Mouse (Mus musculus) embryonic stem cell, embryonic (primary cell): ENCODE measurements around the gene Orai1.

ENCODE experiments used
- CTCF ChIA-PET, 4 experiments: fragments of 300-600 bp in 2 of 4; fragments of 350-600 bp in 2 of 4; sonication (Branson Sonifier 250); formaldehyde crosslinking; loops; one replicate each; lab custom pipeline; 2022; ENCODE audit warnings: inconsistent platforms in 2 of 4; lab: Charles Lee
- POLR2A ChIA-PET, 4 experiments: fragments of 300-600 bp in 2 of 4; fragments of 350-600 bp in 2 of 4; sonication (Branson Sonifier 250); formaldehyde crosslinking; loops; one replicate each; lab custom pipeline; 2022; ENCODE audit warnings: antibody characterized with exemption in 4 of 4, inconsistent platforms in 1 of 4; lab: Charles Lee

Gene Orai1

DNA sequence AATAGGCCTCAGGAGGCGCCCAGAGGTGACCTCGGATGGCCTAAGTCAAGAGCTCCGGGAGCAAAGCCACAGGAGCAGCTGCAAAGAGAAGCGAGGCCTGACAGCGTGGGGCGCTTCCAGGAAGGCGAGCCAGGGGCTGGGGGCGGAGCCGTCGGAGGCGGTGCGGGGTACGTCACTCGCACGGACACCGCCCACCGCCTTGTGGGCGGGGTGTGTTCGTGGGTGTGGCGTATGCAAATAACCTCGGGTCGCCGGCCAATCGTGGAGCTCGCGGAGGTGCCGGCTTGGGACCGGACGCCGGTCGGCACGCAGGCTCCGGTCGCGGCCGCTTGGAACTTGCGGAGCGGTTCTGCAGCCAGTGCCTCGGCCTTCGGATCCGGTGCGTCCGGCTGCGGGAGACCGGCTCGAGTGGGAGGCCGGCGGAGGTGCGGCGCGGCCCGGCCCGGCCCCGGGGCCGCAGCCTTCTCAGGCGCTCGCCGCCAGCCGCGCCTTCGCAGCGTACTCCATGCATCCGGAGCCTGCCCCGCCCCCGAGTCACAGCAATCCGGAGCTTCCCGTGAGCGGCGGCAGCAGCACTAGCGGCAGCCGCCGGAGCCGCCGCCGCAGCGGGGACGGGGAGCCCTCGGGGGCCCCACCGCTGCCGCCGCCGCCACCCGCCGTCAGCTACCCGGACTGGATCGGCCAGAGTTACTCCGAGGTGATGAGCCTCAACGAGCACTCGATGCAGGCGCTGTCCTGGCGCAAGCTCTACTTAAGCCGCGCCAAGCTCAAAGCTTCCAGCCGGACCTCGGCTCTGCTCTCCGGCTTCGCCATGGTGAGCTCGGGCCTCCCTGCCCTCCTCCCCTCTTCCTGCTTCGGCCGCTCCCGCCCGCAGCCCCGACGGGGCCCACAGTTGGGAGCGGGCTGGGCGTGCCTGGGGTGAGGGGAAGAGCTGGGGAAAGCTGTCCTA is at the start of gene Orai1:
Gene Orai1 (plus strand): TSS at position 322 of the 949 bp plus-strand sequence.
- ChIA-PET CTCF (interaction anchor here (0.5 to 3.4 kb wide), 62 partner anchors 9 to 955 kb away, joined by 3 to 28 read pairs (median 4); partner anchors contain the start of genes Kdm2b (in 1 of the 4), Morn3 (in 1 of the 4) and Rhof (in 1 of the 4)), POLR2A (interaction anchor here (0.5 to 6.3 kb wide), 108 partner anchors 9 to 1696 kb away, joined by 3 to 71 read pairs (median 4); partner anchors contain the start of genes Kdm2b (in 2 of the 4), Anapc5 (in 1 of the 4), Kntc1 (in 1 of the 4) and Rhof (in 1 of the 4))

DNA sequence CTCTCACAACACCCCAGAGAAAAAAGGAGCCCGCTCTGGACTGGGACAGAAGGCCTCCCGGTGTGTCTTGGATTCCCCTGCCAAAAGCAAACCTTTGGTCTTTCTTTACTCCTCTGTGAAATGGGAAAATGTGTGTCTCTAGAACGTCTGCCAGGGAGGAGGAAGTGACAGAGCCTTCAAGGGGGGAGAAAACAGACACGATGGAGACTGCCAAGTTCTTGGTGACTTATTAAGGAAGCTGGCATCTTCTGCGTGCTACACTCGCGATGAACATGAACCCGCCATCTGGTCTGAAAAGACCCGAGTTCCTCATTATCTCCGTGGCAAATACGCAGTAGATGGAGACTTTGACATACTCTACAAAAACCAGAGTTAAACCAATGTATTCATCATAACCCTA is 49.4 kb upstream of the Orai1 start:
- ChIA-PET POLR2A (interaction anchor here in 2 of 4 experiments (0.7 to 2.4 kb wide), 12 partner anchors 9 to 74 kb away, joined by 3 to 12 read pairs (median 4); partner anchors contain the start of gene Orai1 (in 1 of the 2)), CTCF (interaction anchor here (0.6 to 2.1 kb wide), 6 partner anchors 29 to 98 kb away, joined by 3 to 10 read pairs (median 3); partner anchors contain the start of gene Morn3 (in 1 of the 4))

DNA sequence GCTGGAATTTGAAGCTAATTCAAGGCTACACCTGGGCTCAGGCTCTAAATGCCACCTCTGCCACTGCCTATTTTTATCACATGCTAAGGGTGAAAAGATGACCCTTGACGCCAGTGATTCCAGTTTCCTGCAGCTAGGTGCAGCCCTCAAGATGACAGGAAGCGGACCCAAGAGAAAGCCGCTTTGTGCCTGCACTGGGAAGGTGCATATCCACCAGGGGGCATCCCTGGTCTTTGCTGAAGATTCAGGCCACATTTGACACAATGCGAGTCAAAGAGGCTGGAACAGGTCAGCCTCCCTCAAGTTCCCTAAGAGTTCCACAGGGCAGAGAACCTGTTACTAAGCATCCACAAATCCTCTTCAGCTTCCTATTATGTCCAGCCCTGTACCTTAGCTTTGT is 46.6 kb upstream of the Orai1 start:
- ChIA-PET CTCF (interaction anchor here (0.5 to 3.5 kb wide), 36 partner anchors 12 to 194 kb away, joined by 3 to 48 read pairs (median 4); partner anchors contain the start of genes Orai1 (in 2 of the 4), Kdm2b (in 1 of the 4) and Rhof (in 1 of the 4)), POLR2A (interaction anchor here in 3 of 4 experiments (0.6 to 2.7 kb wide), 30 partner anchors 14 to 260 kb away, joined by 3 to 9 read pairs (median 4); partner anchors contain the start of genes Orai1 (in 3 of the 3), Kdm2b (in 1 of the 3) and Rhof (in 1 of the 3))

DNA sequence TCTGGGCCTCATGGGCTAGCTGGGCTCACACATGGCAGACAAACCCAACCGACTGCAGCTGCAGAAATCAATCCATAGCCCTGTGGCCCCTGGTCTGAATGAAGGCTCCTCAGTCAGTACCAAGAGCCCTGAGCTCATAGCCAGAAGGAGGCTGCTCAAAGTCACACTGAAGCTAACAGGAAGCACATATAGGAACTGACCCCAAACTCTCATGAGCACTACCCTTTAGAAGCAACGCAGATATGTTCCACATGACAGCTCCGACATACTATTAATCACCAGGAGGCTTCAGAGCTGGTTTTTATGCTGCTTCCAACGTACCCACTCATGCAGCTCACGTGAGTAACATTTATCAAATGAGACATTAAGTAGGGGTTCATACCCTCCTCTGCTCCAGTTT is 44.8 kb upstream of the Orai1 start:
- POLR2A ChIA-PET, result interaction anchor here in 3 of 4 experiments (0.6 to 1.2 kb wide), 5 partner anchors 12 to 114 kb away, joined by 3 to 4 read pairs (median 4); partner anchors contain the start of gene Orai1 (in 1 of the 3)

DNA sequence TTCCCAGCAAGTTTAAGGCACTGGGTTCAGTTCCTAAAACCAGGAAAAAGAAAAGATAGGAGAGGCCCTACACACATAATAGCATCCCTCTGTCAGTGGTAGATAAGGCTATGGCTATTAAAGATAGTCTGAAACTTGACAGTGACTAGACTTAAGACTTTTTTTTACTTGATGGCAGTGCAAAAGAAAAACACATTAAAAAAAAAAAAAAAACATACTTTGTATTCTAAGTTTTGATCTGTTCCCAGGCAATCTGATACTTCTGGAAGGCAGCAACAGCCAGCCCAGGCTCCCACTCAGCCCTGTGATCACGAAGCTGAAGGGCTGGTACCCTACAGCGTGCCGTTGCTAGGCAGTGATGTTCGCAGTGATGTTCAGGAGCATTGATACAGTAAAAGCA is 43.4 kb upstream of the Orai1 start:
- ChIA-PET CTCF (interaction anchor here in 1 of 4 experiments (0.5 kb wide), 1 partner anchor 9 kb away, joined by 3 read pairs; no protein-coding TSS in a partner anchor), POLR2A (no interaction called here)

More for the DNA sequence above, 44.8 kb upstream of the Orai1 start:
- CTCF ChIA-PET, result interaction anchor here in 2 of 4 experiments (1.3 to 3.5 kb wide), 3 partner anchors 45 to 91 kb away, joined by 3 to 48 read pairs (median 4); no protein-coding TSS in a partner anchor

DNA sequence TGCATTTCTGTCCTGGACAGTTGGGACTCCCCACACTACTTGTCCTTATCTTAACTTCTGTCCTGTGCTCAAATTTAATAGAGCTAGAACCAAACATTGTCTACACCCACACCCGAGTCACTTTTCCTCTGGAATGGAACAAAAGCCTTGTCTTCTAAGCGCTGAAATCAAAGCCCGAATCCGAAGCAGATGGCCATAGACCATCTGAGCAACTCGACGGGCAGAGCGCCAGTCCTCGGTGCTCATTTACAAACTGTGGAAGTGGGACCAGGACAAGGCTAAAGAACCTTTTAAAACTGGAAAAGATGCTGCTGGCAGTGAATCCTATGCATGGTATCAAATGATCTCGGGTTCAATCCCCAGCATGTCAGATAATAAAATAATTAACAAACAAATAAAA is 42.8 kb upstream of the Orai1 start:
- ChIA-PET CTCF (interaction anchor here in 1 of 4 experiments (0.5 kb wide), 1 partner anchor 8 kb away, joined by 3 read pairs; no protein-coding TSS in a partner anchor), POLR2A (no interaction called here)

DNA sequence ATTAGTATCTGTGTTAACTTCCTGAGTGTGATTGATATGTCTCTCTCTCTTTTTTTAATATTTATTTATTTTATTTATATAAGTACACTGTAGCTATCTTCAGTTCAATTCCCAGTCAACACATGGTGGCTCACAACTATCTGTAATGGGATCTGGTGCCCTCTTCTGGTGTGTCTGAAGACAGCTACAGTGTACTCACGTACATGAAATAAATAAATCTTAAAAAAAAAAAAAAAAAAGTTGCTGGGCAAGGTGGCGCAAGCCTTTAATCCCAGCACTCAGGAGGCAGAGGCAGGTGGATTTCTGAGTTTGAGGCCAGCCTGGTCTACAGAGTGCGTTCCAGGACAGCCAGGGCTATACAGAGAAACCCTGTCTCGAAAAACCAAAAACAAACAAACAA is 40.2 kb upstream of the Orai1 start:
- POLR2A ChIA-PET, result interaction anchor here in 3 of 4 experiments (0.6 to 1.6 kb wide), 10 partner anchors 10 to 619 kb away, joined by 3 to 5 read pairs (median 4); partner anchors contain the start of gene Setd1b (in 1 of the 3)
- CTCF ChIA-PET, result interaction anchor here in 3 of 4 experiments (0.5 to 0.8 kb wide), 8 partner anchors 10 to 284 kb away, joined by 3 to 8 read pairs (median 4); no protein-coding TSS in a partner anchor

DNA sequence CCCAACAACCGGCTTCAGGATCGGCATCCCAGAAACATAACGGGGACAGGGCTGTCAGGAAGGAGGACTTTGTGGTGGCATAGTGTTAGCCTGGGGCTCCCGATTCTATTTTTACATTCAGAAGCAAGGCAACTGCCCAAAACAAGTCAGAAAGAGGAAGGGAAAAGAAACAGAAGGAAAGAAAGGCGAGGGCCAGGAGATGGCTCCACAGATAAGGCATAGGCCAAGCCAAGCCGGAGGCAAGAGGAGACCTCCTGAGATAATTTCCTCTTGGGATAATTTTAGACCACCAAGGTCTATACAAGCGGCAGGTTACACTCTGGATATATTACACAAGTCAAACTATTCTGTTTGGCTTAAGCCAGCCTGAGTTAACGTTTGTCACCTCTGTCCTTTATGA is 35.9 kb upstream of the Orai1 start:
- POLR2A ChIA-PET, result interaction anchor here in 1 of 4 experiments (1.3 kb wide), 1 partner anchor 54 kb away, joined by 4 read pairs; no protein-coding TSS in a partner anchor

DNA sequence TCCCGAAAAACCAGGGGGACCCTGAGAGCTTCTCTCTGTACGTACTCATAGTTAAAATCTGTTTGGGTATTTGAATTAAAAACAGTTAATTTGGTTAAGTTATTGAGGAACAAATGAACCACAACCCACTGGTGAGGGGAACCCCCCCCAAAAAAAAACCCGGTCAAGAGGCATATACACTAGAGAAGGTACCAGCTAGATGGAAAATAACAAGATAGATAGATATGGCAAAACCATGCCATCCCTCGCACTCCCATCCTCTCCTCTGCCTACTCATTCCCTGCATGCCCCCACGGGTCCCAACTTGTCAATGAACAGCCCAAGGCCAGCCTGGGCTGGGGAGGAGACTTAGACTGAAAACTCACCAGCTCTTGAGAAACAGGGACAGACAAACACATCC is 30.4 kb upstream of the Orai1 start:
- POLR2A ChIA-PET, result interaction anchor here in 3 of 4 experiments (0.6 to 4.1 kb wide), 13 partner anchors 9 to 319 kb away, joined by 3 to 12 read pairs (median 4); partner anchors contain the start of genes Orai1 (in 2 of the 3) and Morn3 (in 1 of the 3)
- CTCF ChIA-PET, result interaction anchor here (0.5 to 1.4 kb wide), 8 partner anchors 11 to 1139 kb away, joined by 3 to 11 read pairs (median 3); no protein-coding TSS in a partner anchor

More for the DNA sequence above, 35.9 kb upstream of the Orai1 start:
- CTCF ChIA-PET, result interaction anchor here in 2 of 4 experiments (1.7 to 1.8 kb wide), 2 partner anchors 11 to 193 kb away, joined by 3 to 7 read pairs; no protein-coding TSS in a partner anchor

DNA sequence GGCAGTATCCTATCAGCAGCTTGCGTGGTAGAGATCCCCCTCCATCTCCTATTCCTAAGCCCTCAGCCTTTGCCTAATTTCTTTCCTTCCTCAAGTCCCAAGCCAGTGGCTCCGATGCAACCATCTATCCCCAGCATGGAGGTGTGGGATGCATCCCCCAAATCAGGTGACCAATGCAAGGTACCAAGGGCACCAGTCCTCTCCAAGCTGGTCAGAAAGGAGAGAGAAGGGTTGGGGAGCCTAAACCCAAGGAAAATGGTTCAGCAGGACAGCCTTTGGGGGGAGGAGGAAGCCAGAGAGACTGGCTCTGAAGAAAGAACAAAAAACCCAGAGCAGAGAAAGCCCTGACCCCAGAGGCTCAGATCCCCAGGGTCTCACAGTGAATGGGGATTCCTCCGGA is 29.6 kb upstream of the Orai1 start:
- CTCF ChIA-PET, result interaction anchor here in 3 of 4 experiments (0.5 to 1.1 kb wide), 5 partner anchors 17 to 883 kb away, joined by 3 to 7 read pairs (median 3); no protein-coding TSS in a partner anchor
- POLR2A ChIA-PET, result interaction anchor here (0.5 to 4.1 kb wide), 17 partner anchors 8 to 153 kb away, joined by 3 to 14 read pairs (median 4); partner anchors contain the start of gene Orai1 (in 2 of the 4)

DNA sequence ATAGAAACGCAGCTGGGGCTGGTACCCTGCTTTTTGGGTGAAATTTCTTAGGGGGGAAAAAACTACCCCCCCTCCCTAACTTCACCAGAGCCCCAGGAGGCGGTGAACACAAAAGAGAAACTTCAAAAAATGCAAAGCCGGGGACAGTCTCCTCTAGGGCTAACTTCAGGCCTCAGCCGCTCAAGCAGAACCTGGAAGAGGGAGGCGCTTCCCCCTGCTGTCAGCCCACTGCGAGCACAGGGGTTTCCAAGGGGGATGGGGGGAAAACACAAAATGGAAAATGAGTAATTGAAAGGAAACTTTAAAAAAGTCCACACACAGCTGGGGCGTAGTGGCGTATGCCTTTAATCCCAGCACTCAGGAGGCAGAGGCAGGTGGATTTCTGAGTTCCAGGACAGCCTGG is 28.8 kb upstream of the Orai1 start:
- ChIA-PET POLR2A (interaction anchor here (0.5 to 4.7 kb wide), 20 partner anchors 9 to 153 kb away, joined by 3 to 43 read pairs (median 4); partner anchors contain the start of gene Orai1 (in 2 of the 4)), CTCF (interaction anchor here in 2 of 4 experiments (0.6 to 2.0 kb wide), 5 partner anchors 18 to 356 kb away, joined by 4 to 10 read pairs (median 5); partner anchors contain the start of gene Orai1 (in 1 of the 2))

DNA sequence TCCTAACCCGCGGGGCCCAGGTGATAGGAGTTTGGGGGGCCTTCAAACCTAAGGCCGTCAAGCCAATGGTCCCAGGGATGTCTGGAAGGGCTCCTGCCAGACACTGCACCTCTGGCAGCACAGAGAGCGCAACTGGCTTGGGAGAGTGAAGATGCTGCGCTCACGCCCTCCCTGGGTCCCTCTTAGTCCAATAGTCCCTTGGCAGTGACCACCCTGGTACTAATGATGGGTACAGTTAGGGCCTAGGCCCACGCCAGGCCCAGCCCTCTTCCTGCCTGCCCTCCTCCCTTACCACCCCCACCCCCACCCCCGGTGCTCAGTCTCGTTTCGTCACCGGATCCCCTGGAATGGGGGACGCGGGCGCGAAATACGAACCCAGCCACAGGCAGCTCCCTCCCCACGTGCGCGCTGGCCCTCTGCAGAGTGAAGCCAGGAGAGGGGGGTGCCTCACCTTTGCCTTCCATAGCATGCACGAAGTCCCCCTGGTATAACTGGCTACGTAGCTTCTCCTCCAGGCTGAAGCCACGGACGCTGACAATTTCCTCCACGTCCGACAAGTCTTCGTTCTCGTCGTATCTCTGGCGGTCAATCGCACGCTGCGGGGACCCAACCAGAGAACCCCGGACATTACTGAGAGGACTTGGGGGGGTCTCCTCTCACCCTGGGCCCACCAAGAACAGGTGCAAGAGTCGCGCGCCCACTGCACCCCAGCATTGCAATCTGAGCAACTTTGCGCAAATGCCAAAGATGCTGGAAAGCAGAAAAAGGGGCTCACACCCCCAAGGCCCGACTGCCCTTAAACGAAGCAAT is 27.5 kb upstream of the Orai1 start:
- ChIA-PET CTCF (interaction anchor here in 3 of 4 experiments (0.5 to 2.0 kb wide), 11 partner anchors 13 to 163 kb away, joined by 3 to 10 read pairs (median 4); partner anchors contain the start of gene Orai1 (in 2 of the 3)), POLR2A (interaction anchor here (0.6 to 4.7 kb wide), 37 partner anchors 7 to 165 kb away, joined by 3 to 43 read pairs (median 4); partner anchors contain the start of gene Orai1 (in 3 of the 4))

DNA sequence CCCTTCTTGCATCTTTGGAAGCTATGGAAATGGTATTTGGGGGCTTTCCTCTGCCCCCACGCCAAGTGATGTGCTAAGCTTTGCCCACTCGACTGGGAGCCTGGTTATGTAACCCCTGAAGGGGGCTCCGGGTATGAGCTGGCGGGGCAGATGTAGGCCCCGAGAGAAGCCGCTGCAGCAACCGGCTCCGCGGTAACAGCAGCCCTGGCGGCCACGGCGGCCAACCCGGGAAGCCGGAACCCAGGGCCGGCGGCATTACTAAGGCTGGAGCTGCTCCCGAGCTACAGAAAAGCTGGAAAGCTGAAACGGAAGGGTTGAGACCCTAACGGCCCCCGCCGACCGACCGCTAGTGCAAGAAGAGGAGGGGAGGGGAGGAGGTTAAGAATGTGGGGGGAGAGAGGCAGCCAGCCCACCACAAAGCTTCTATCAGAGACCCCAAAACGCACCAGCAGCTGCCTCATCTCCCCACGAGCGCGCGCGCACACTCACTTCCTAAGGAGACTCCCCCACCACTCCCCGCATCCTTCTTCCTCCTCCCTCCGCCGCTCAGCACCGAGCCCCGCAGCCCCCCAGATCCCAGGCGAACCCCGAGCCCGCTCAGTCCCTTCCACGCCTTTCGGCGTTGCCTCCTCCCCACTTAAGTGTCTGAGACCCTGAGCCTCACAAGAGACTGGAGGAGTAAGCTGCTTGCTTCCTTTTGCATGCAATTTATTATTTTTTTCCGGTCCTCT is 26.7 kb upstream of the Orai1 start:
- POLR2A ChIA-PET, result interaction anchor here (0.5 to 4.7 kb wide), 42 partner anchors 8 to 280 kb away, joined by 3 to 43 read pairs (median 4); partner anchors contain the start of gene Orai1 (in 3 of the 4)
- CTCF ChIA-PET, result interaction anchor here (0.5 to 2.0 kb wide), 16 partner anchors 13 to 1043 kb away, joined by 3 to 10 read pairs (median 4); partner anchors contain the start of gene Orai1 (in 2 of the 4)

DNA sequence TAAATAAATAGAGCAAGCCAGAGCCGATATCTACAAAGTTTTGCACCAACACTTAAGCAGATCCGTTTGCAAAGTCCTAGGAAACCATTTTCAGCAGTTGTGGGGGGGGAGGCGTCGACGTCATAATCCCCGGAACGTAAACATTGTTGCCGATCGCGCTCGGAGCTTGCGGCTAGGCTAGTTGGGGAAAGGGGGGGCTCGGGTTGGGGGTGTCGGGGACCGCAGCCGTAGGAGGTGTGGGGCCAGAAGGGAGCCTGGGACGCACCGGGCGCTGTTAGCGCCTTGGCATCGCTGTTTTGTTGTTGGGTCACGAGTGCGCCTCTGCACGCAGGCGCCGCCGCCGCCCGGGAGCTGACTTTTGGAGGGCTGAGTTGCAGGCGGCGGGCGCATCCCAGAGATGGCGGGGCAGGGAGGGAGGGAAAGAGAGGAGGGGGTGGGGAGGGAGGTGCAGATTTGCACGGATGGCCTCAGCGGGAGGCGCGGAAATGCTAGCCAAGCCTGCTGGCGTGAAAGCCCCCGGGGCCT is 25.8 kb upstream of the Orai1 start:
- CTCF ChIA-PET, result interaction anchor here in 3 of 4 experiments (0.5 to 1.6 kb wide), 14 partner anchors 14 to 1044 kb away, joined by 3 to 7 read pairs (median 3); partner anchors contain the start of genes Orai1 (in 1 of the 3) and Tmem120b (in 1 of the 3)
- POLR2A ChIA-PET, result interaction anchor here in 3 of 4 experiments (0.5 to 4.7 kb wide), 34 partner anchors 8 to 356 kb away, joined by 3 to 43 read pairs (median 4); partner anchors contain the start of gene Orai1 (in 3 of the 3)
